Mouse (Mus musculus) R1 (cell line): ENCODE data around the gene Gm20388.
A peak's percentile ranks its signal among the peaks of the same experiment; 100 is the strongest.

Source experiments
- DNase-seq: peaks from one replicate; pipeline ENCODE4 v3.0.0-alpha.2; 2018; ENCODE audit warnings: low read depth, low spot score

Gene Gm20388

GRCm38 (mm10) chr8:120623608-120624007, 713.0 kb downstream of the Gm20388 start:
- no peak for DNase-seq

DNA sequence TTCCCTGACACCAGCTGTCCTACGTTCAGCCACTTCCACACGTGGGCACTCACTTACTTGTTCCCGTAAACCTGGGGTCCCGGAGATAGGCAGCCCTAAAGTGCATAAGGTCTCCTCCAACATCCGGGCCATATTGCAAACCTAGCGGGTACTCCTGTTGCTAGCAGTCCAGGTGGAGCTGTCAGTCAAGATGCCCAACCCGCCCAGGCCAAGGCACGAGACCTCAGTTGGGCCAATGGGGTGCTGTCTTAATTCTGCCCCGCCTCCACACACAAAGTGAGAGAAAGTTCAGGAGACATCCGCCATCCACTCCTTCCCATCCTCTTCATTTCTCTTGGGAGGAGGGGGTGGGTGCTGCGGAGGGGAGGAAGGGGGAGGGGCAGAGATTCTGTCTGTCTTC, 715.8 kb downstream of the Gm20388 start:
- peak; percentile 98 for DNase-seq

- DNase-seq: no peak
Measured at GRCm38 (mm10) chr8:120627298-120627697, 716.7 kb downstream of the Gm20388 start.

DNA sequence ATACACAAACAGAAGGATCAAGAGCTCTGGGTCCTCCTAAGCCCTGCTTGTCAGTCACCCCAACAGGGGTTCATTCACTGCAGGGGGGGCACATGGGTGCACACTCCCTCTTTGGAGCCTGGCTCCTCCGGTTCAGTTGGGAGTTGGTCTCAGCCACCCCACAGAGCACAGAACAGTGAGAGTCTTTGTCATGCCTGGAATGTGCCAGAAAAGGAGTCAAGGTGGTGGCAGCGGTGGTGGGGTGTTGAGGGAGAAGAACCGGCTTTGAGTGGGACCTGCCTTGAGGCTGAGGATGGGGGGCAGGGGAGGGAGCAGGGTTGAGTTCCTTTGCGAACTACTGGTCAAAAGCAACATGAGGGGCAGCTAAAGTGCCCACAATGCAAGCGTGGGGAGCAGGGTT, 719.4 kb downstream of the Gm20388 start:
- DNase-seq: peak; percentile 56

DNA sequence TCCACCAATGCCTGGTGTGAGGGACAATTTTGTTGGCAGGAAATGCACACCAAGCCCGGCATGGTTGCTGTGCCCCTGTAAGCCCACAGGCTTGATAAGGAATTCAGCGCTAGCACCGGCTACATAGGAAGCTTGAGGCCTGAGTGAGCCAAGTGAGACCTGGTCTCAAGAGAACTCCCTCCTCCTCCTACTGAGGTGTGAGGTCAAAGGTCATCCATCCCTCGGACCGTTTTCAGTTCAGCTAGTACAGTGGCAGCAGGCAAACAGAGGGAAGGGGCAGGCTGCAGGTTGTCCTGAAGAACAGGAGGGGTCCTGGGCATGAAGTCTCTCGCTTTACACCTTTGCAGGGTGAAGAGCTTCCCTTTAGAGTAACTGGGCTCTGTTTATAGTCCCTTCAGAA, 720.2 kb downstream of the Gm20388 start:
- DNase-seq: peak; percentile 84

DNA sequence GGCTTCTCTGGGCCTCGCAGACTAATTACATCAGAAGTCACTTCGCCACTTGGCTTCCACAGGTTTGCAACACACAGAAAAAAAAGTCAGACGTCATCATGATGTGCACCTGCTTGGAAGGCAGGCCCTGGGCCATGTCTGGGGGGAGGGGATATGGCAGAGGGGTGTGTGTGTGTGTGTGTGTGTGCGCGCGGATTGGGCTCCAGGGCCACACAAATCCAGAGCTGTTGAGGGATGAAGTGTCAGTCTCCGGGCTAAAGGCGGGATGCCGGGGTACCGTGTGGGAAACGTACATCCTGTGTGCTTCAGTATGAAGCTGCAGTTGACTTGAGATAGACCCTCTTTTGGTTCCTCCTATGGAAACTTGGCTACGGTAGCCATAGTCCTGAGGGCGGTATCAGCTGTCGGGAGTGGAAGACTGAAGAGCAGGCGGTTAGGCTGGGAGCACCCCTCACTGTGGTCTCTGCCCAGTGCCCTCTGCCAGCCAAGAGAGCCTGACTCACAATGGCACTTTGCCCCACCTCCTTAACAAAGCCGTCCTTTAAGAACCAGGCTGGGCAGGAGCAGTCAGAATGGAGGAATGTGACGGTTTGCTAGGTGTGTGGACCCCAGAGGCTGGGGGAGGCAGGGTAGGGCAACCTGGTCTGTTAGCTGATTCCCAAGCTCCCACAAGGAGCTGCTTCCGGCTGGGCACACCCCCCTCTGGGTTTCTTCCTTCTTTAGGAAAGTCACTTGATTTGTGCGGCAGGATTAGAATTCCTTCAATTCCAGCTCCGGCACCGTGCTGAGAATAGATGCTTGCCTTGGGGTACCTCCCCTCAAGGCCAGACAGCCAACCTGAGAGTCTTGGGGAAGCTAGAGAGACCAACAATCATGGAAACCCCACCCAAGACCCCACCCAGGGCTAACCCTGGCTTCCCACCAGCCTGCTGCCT, 721.1 kb downstream of the Gm20388 start:
- peak; percentile 100 for DNase-seq

- DNase-seq: no peak
Measured at GRCm38 (mm10) chr8:120632969-120633664, 722.5 kb downstream of the Gm20388 start.

- peak; percentile 62 for DNase-seq
Measured at GRCm38 (mm10) chr8:120633665-120634271, 723.1 kb downstream of the Gm20388 start.

DNA sequence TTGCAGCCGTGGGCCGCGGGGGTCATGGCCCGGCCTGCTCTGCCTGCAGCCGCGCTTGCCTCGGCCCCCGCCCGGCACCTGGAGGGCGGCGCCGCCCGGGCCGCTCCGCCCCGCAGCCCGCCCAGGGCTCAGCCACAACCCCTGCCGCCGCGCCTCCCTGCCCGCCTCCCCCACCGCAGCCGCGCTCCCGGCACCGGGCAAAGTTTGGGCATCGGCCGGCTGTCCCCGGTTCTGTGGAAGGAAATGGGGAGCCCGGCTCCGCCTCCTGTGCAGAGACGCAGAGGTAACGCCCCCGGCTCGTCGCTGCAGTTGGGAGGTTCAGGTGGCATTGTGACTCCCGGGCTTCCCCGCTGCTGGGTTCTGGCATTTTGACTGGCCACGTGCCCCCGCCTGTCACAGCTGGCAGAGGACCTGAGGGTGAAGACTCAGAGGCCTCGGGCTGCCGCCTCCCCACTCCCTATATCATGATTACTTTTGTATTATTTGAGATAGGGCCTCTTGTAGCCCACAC, 723.7 kb downstream of the Gm20388 start:
- peak; percentile 62 for DNase-seq

DNA sequence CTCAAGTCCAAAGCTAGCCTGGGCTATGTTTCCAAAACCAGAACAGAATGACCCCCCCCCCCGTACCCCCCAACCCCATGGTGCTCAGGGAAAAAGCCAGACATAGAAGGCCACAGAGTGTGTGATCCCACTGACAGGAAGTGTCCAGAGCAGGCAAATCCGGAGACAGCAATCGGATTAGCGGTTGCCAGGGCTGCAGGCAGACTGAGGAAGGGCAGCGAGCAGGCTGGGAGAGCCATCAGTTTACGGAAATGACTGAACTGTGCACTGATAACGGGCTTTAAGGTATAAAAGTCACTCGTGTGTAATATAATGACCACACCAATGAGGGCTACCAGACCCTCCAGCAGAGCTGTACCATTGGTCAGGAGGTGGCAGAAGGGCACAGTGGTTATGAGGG, 730.6 kb downstream of the Gm20388 start:
- DNase-seq: no peak

DNA sequence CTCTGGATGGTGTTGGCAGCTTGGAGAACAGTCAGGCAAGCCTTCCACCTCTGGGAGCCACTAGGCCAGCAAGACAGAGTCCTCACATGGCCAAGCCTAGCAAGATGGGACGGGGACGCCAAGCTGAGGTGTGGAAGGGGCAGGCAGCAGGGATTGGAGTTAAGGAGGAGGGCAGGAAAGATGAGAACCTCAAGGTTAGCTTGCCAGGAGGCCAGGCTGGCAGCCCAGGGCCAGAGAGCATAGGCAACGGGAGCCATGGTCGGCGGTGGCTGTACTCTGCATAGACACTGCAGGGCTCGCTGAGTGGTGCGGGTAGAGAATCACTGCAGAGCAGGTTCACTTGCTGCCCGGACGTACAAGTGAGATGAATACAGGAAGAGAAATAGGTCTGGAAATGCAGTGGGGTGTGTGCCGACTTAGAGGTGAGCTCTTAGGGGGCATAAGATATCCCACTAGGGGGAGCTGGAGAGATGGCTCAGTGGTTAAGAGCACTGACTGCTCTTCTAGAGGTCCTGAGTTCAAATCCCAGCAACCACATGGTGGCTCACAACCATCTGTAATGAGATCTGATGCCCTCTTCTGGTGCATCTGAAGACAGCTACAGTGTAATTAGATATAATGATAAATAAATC, 731.5 kb downstream of the Gm20388 start:
- peak; percentile 73 for DNase-seq

DNA sequence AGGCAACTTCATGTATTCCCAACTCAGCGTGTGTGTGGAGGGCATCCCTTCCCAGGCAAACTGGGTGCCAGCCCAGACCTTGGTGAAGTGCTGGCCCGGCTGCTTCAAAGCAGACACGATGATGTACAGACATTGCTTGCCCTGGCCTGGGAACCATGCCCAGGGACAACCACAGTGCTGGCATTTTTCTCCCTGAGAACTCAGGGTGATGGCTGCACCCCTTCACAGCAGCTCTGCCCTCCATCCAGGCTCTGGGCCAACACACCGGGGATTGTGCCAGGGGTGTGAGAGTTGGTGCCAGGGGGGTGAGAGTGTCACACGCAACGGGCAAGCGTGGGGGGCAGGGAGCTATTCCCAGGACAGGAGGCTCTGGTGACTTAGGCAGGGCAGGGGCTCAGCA, 734.0 kb downstream of the Gm20388 start:
- no peak for DNase-seq

- DNase-seq: no peak
Measured at GRCm38 (mm10) chr8:120647532-120647931, 736.9 kb downstream of the Gm20388 start, which contains the start of gene 1190005I06Rik. 1190005I06Rik (minus strand) TSS chr8:120647632.

DNA sequence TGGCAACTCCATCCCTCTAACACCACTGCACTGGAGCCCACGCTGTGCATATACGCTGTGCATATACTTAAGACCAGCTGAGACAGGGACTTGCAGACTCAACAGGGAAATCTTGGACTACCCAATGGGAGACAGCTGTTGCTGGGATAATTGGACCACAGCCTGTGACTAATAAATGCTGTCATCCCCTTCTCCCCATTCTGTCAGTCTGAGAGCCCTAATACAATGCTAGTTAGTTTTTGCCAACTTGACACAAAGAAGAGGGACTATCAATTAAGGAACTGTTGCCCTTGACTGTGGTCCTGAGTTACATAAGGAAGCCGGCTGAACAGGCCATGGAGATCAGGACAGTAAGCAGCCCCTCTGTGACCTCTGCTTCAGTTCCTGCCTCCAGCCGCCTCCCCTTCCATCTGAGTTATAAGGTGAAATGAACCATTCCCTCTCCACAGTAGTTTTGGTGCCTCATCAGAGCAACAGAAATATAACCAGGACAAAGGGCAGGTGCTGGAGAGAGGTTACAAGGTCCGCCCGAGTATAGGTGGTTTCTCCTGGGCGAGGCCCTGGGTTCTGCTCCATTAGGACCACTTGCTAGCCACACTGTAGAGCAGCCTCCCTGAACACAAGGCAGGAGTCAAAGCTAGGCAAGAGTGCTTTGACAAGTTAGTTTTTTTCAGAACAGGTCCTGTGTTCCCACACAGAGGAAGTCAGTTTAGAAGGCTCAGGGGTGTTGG, 745.8 kb downstream of the Gm20388 start:
- DNase-seq: no peak

GRCm38 (mm10) chr8:120657415-120657814, 746.8 kb downstream of the Gm20388 start:
- peak; percentile 65 for DNase-seq

DNA sequence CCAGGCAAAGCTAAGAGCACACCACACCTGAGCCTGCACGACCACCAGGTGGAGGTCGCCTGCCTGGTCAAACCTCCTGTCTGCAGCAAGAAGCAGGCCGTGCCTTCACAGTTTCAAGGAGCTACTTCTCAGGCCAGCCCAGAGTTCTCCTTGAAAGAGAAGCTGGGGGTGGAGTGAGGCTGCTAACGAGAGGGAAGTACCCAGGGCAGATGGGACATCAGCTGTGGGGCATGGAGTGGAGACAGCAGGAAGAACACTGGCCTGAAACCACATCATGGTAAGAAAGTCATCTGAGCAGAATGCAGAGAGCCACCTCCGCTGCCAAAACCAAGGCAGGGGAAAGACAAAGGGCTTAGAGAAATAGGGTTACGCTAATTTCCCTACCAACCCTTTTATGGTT, 753.9 kb downstream of the Gm20388 start:
- no peak for DNase-seq

DNA sequence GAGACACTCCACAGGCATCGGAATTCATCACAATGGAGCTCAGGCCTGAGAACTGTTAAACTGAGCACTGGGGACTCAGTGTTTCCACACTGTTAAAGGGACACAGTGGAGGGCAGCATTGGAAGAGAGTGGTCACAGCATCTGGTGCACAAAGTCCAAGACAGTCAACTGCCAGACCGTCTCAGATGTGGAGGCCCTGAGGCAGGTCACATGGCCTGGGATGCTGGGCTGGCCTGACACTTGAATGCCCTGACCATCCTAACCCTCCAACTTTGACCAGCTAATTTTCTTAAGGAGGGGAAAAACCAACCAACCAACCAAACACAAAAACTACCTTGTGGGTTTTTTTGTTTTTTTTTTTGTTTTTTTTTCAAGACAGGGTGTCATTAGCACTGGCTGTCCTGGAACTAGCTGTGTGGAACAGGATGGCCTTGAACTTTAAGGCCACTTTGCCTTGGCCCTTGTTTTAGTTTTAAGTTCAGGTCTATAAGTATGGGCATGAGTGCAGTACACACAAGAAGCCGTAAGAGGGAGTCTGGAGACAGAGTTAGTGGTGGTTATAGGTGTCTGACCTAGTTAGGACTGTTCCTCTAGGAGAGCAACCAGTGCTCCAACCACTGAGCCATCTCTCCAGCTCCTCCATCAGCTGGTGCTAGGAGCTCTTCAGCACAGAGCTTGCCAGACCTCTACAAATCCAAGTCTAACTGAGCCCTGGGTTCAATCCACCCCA, 755.2 kb downstream of the Gm20388 start:
- peak; percentile 89 for DNase-seq

- DNase-seq: peak; percentile 93
Measured at GRCm38 (mm10) chr8:120666807-120667470, 756.3 kb downstream of the Gm20388 start.

DNA sequence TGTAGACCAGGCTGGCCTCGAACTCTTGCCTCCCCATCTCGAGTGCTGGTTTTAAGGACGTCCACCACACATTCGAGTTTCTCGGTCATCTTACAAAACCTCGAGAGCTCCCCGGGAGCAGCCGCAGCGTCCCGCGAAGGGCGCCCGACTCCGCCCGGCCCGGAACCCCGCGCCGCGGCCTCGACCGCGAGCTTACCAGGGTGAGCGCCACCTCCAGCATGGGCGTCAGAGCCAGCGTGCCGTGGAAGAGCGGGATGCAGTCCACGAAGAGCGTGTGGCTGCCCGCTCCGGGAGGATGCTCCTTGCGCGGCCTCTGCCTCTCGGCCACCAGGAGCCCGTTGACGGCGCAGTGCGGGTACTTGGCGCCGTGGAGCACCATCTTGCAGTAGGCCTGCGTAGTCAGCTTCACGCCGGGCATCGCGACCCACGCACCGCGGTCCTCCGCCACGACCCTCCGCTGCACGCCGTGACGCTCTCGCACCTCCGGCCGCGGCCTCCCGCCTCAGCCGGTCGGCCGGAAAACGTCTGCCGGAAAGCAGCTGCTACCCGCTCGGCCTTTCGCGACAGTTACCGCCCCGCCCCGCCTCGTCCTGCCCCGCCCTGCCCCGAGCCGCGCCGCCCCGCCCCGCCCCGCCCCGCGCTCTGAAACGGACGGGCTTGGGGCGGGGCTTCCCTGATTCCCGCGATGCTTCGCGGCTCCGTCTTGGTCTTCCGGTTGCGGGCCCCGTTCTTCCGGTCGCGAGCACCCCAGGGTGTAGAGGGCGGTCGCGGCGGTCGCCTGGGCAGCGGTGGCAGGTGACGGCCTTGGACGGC, 757.1 kb downstream of the Gm20388 start, which contains the start of the genes Gm27021 and Cox4i1:
Gene Gm27021, minus strand, starts transcription at position 519 of the 813 bp plus-strand sequence.
Gene Cox4i1, plus strand, starts transcription at position 662 of the 813 bp plus-strand sequence.
- DNase-seq: peak; percentile 87
